Mouse (Mus musculus) lung, adult 18-20 months (tissue): Measurements from ENCODE around the gene Ephb1.
A peak's percentile ranks its signal among the peaks of the same experiment; 100 is the strongest.

Experiments used
- DNase-seq, 2 experiments: peaks; one replicate each; pipeline ENCODE4 v3.0.0; 2022; ENCODE audit warnings: mixed read lengths in 2 of 2

The Ephb1 gene

DNA sequence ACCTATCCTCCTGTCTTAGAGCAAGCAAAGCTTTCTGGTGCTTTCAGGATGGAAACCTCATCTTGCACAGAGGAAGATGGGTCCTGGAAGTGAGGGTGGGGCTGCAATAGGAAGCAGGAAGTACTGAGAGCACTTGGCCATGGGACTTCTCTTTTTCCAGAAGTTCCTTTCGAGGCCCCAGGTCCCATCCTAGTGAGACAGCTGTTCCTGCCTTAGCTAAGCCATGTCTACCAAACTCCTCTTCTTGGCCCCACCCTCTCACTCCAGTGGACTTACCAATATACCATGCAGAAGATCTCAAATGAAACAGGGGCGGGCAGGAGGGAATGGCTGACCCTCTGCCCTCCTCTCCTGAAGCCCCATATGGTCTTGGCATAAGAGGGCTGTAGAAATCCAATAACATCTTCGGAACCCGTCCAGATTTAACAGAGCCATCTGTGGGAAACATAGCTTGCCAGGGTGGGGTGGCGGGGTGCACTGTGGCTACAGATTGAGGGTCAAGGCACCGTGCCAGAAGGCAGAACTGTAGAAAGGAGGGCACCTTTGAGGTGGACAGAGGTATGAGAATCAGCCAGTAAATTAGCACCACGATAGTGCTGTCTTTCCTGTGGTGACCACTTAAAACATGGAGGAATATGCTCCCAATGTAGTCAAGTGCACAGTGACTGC is 48.9 kb downstream of the Ephb1 start:
- no peak for DNase-seq

GRCm38 (mm10) chr9:102304796-102305195 is 49.7 kb downstream of the Ephb1 start:
- DNase-seq, result no peak

GRCm38 (mm10) chr9:102303882-102304281 is 50.6 kb downstream of the Ephb1 start:
- DNase-seq, result no peak

- DNase-seq, result no peak
These were observed 53.5 kb downstream of the Ephb1 start for GRCm38 (mm10) chr9:102300985-102301384.

DNA sequence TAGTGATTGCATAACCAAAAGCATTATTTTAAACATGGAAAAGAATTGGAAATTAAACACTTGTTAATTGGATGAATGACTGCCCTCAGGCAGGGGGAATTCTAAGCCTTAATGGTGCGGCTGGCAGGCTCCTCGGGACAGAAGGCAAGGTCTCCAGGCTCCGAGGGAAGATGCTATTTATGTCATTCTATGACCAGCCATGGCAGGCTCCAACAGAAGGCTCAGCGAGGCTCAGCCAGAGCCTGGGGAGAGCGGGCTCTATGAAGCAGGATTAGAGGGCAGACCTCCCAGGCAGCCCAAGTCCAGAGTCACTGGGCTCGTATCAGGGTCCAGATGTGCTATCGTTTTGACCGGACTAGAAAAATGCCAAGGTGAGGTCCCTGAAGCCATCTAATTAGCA is 55.8 kb downstream of the Ephb1 start:
- DNase-seq, result no peak

GRCm38 (mm10) chr9:102297986-102298385 is 56.5 kb downstream of the Ephb1 start:
- DNase-seq, result no peak

DNA sequence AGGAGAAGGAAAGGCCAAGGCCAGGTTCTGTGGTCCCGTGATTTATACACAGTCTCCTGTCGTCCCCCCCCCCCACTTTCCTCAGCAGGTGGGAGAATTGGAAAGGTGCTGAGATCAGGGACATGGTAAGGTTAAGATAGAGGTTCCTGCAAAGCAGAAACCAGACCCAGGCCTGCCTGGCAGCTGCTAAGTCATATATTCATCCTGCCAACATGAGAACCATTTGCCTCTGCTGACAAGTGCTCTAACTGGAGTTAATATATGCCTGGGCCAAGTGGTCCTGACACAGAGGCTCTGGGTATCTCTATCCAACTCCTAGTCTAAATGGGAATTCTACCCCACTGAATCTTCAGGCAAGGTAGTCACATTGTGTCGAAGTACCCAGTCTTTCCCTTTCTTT is 57.3 kb downstream of the Ephb1 start:
- no peak for DNase-seq

- no peak for DNase-seq
These were observed 60.9 kb downstream of the Ephb1 start for GRCm38 (mm10) chr9:102293605-102294004.

- DNase-seq, result no peak
These were observed 63.3 kb downstream of the Ephb1 start for GRCm38 (mm10) chr9:102291230-102291629.

GRCm38 (mm10) chr9:102288356-102288755 is 66.1 kb downstream of the Ephb1 start:
- DNase-seq, result no peak

- DNase-seq, result no peak
These were observed 78.6 kb downstream of the Ephb1 start for GRCm38 (mm10) chr9:102275931-102276330.

GRCm38 (mm10) chr9:102274016-102274415 is 80.5 kb downstream of the Ephb1 start:
- DNase-seq, result no peak

DNA sequence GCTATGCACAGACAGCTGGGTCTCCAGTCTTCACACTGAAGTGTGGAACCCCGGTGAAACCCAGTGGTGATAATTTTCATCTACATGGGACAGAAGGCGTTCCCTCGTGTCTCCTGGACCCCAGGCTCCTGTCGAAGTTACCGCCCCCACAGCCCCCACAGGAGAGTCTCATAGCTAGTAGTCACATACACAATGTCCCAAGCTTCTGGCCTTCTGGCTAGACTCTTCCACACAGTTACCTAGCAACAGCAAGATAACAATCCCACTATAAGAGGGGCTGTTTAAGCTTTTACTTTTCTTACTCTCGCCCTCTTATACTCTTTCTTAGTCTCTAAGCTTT is 81.1 kb downstream of the Ephb1 start:
- no peak for DNase-seq

- no peak for DNase-seq
These were observed 81.6 kb downstream of the Ephb1 start for GRCm38 (mm10) chr9:102272731-102273468.

- DNase-seq, result no peak
These were observed 84.0 kb downstream of the Ephb1 start for GRCm38 (mm10) chr9:102270496-102270895.

GRCm38 (mm10) chr9:102267311-102268027 is 87.0 kb downstream of the Ephb1 start:
- peak in 1 of 2 experiments; percentile 8 for DNase-seq

GRCm38 (mm10) chr9:102263760-102264159 is 90.7 kb downstream of the Ephb1 start:
- DNase-seq, result no peak

DNA sequence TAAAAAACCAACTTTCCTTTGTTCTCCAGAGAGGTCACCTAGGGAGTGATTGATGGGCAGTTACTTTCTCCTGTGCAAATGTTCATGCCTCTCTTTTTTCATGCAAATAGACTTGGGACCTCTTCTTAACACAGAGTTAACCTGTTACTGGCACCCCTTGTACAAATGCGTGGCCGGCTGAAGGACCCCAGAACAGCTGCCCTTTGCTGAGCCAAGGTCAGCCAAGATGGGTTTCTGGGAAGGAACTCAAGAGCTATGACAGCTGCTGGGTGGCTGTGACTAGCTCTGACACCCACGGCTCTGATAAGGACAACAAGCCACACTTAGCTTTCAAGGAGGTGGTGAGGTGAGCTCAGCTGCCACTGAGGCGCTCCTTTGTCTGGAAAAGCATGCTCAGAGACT is 92.4 kb downstream of the Ephb1 start:
- no peak for DNase-seq

- DNase-seq, result no peak
These were observed 93.0 kb downstream of the Ephb1 start for GRCm38 (mm10) chr9:102261511-102261910.

GRCm38 (mm10) chr9:102256407-102256806 is 98.1 kb downstream of the Ephb1 start:
- no peak for DNase-seq

DNA sequence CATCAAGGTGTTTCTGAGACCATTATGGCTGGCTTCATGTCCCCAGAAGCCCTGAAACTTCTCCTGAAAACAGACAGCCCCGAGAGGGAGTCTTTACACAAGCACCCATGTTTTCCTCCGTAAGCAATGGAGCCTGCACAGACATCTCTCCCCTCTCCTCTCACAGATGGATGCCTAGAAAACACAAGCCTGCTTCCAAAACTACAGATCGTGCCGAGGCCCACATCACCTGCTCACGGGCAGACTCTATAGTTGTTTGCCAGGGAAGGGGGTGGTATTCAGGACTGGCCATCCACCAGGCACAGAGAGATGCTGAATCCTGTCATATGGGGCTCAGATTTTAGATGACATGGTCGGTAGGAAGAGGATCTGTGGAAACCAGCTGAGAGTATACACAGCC is 98.7 kb downstream of the Ephb1 start:
- no peak for DNase-seq

- DNase-seq, result no peak
These were observed 105.2 kb downstream of the Ephb1 start for GRCm38 (mm10) chr9:102249124-102249816.

DNA sequence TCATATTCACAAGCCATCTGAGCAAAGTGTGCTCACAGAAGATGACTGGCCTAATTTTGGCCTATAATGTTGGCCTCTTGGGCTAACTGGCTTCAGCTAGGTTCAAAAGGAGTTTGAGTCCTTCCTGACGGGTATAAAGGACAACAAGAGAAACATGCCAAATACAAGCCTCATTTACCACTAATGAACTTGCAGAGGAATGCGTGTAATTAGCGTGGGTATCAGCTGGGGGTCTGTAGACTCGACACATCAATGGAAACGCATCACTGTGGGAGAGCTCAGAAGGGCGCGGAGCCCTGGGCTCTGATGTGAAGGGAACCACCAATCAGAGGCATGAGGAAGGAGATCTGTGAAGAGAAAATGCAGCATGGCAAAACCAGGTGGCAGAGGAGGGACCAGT is 108.9 kb downstream of the Ephb1 start:
- no peak for DNase-seq
